Mouse (Mus musculus): ENCODE results near the gene Sync.

Gene Sync

GRCm38 (mm10) chr4:129313886-129314285 is 26.5 kb downstream of the Sync start:
- no peak for DNase-seq

- no peak for DNase-seq
Observed at GRCm38 (mm10) chr4:129320876-129321275, 33.5 kb downstream of the Sync start.

GRCm38 (mm10) chr4:129322042-129322441 is 34.6 kb downstream of the Sync start:
- DNase-seq: no peak

DNA sequence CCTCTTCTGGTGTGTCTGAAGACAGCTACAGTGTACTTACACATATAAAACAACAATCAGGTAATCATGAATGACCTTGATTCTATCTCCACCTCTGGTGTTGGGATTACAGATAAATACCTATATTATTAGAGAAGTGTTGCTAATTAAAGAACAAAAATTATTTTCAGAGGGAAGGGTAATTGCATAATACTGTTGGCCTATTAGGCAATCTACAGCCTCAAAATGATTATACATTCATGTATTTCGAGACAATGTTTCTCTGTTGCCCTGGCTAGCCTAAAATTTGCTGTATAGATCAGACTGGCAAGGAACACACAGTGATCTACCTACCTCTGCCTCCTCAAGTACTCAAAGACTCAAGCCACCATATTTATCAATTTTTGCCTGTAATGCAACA is 36.1 kb downstream of the Sync start:
- no peak for DNase-seq

GRCm38 (mm10) chr4:129324756-129325155 is 37.3 kb downstream of the Sync start:
- DNase-seq: no peak

GRCm38 (mm10) chr4:129326191-129326590 is 38.8 kb downstream of the Sync start:
- no peak for DNase-seq

- DNase-seq: no peak
Observed at GRCm38 (mm10) chr4:129332846-129333245, 45.4 kb downstream of the Sync start.

GRCm38 (mm10) chr4:129334677-129335215 is 47.3 kb downstream of the Sync start:
- no peak for DNase-seq

DNA sequence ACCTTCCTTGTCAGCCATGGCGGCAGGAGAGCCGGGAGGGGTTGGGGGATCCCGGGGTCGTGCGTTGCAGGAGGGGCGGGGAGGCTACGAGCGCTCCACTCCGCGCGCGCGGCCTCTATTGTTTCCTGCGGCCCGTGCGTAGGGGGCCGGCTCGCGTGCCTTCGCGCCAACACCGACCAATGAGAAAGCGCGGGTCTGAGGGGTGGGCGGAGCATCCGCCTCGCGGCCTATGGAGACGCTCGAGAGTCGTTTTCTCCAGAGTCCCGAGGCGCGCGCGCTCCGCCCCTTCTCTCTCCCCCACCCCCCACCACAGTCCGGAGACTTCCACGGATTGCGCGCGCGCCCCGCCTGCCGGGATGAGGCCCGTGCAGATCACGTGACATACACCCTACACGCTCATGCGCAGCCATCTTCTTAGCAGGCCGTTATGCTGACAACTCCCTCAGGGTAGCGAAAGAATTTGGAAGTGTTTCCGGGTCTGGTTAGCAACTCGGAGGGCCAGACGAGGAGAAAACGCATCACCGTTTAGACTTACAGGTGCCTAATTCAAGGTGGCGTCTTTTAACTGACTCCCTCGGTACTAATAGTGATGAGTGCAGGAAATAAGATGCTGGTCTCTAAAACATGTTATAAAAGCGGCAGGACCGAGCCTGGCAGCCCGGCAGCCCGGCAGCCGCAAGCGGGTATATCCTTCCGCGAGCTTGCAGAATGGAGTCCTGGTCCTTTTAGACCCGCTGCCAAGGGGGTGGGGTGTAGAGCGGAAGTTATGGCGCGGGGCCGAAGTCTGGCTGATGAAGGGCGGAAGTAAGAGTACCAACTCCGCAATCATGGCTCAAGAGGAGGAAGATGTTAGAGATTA is 48.0 kb downstream of the Sync start, which contains the start of the genes Rbbp4 and Zbtb8os:
Gene Rbbp4, minus strand, starts transcription at position 155 of the 859 bp plus-strand sequence.
Gene Zbtb8os, plus strand, starts transcription at position 480 of the 859 bp plus-strand sequence.
- DNase-seq: peak; percentile 97

DNA sequence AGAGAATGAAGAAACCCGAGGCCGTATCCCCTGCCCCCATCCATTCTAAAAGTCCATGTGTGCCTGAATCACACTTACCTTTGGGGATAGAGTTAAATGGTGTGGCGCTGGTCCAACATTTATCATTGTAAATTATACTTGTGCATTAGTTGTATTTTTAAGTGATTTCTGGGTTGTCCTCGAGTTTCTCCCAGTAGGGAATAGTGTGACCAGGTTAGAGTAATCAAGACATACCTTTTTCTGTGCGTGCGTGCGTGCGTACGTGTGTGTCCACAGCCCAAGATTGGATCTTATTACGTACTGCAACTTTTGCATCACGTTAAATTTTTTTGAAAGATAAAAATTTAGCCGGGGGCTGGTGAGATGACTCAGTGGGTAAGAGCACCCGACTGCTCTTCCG is 48.9 kb downstream of the Sync start:
- no peak for DNase-seq

DNA sequence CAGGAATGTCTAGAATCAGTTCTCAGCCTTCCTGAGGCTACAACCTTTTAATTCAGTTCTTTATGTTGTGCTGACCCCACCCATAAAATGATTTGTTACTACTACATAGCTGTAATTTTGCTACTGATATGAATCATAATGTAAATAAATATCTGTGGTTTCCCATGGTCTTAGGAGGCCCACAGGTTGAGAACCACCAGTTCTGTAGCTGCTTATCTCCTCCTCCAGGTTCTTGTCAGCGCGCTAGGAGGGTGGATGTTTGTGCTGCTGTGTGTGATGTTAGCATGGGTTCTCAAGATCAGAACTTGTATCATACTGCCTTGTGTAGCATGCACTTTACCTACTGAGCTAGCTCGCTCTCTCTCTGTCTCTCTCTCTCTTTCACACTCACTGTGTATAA is 52.3 kb downstream of the Sync start:
- no peak for DNase-seq

DNA sequence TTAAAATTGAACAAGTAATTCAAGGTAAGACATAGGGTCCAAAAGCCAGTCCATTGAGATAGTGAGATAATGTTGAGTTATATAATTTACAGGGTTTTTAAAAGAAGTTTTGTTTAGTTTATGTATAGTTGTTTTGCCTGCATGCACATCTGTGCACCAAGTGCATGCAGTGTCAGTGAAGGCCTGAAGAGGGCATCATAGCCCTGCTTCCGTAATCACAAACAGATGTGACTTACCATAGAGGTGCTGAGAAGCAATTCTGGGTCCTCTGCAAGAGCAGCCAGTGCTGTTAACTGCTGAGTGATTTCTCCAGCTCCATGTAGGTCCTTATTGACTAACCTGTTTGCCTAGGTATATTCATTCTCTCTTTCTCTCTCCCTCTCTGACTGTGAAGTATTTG is 54.5 kb downstream of the Sync start:
- no peak for DNase-seq

GRCm38 (mm10) chr4:129342705-129343104 is 55.3 kb downstream of the Sync start:
- no peak for DNase-seq

GRCm38 (mm10) chr4:129346481-129347154 is 59.2 kb downstream of the Sync start:
- DNase-seq: peak; percentile 19

DNA sequence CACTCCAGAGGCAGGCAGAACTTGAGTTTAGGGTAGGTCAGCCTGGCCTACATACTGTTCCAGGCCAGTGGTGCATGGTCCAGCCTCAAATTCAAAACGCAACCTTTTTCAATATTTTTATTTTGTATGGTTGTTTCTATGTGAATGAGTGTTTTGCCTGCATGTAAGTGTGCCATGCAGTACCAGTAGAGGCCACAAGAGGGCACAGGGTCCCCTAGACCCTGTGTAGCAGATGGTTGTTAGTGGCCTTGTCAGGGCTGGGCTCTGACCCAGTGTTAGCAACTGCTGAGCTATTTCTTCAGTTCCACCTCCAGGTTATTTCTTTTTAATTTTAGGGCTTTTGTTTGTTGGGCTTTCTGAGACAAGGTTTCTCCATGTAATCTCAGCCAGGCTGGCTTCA is 63.2 kb downstream of the Sync start:
- peak; percentile 85 for DNase-seq

DNA sequence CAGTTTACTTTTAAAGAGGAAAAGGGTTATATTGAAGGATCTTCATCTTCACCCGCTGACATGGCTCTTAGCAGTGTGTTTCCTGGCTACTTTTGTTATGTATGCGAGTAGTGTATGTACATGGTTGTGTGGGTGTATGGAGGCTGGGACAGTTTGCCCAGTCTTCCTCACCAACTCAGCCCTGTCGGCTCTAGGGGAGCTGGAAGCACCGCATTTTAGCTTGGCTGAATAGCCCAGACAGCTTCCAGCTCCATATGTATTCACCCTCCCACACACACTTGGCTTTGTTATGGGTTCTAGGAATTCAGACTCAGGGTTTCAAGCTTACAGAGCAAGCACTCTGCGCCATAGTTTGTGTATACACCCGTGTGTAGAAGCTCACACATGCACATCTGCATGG is 63.7 kb downstream of the Sync start:
- no peak for DNase-seq

GRCm38 (mm10) chr4:129353176-129353575 is 65.8 kb downstream of the Sync start:
- DNase-seq: no peak

DNA sequence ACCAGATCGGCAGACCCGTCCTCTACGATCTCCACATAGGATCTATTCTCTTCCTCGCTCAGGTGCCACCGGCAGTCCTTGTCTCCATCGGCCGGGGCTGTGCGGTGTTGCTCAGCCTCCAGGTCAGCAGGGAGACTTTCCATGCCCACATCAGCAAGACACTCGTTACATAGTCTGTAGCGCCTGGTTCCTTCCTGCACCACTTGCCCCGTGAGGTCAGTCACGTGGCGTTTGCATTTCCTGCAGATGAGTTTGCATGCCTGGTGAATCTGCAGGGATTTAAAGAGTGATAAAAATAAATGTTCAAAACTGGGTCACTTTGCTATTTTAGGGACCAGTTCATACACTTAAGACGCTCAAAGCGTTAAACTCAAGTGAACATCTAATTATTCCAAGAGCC is 66.8 kb downstream of the Sync start:
- no peak for DNase-seq

DNA sequence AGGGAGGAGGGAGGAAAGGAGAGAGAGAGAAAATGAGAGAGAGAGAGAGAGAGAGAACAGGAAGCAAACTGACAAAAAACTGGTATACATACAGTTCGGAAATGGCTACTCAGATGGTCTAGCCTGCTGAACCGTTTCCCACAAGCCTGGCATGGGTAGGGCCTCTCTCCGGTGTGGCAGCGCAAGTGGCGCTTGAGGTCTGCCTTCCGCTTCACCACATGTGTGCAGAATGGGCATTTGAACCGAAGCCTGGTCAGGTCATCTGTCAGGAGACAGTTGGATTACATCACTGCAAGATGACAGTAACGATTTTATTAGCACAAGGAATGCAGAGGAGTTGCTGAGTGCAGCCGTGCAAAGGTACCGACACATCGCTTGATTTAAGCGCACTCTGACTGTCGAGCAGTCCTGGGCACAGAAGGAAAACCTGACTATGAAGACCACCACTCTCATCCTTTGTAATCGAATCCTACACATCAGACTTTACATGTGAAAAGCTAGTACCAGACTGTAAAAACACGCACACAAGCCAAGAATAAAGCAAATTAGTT is 70.3 kb downstream of the Sync start:
- DNase-seq: no peak

Measured in right cerebral cortex, postnatal 4 days (tissue).